Mouse (Mus musculus) heart, embryonic 16.5 days (tissue): ENCODE data around the gene Cdc45. TPM values are rescaled to one million over a fixed set of nuclear protein-coding genes. Genes with fewer than 3 reads are reported as not detected.
"Not testable (repeated sequence)": the region's sequence is repeated elsewhere in the genome, so short reads cannot be mapped to it uniquely, and the experiment has no call there.

Source experiments
- ATAC-seq: fragments of 200-750 bp; cut with Nextera tagmentation; replicated peaks from 2 replicates; pipeline ENCODE4 v1.8.0; 2017; ENCODE audit warnings: moderate number of reproducible peaks; ENCODE audit not compliant: insufficient read depth, low FRiP score; ENCODE audit errors: extremely low read depth
- H3K27ac ChIP-seq: fragments of 300-500 bp; sonication (generic); 2 replicates; pipeline ENCODE4 v1.5.1; 2014; ENCODE audit warnings: mild to moderate bottlenecking, low read length, control low read depth, moderate library complexity
- H3K27me3 ChIP-seq: fragments of 300-500 bp; sonication (generic); 2 replicates; pipeline ENCODE4 v1.6.1; 2014; ENCODE audit warnings: low read length, mixed read lengths; ENCODE audit not compliant: control insufficient read depth, insufficient read depth
- H3K36me3 ChIP-seq: fragments of 300-500 bp; sonication (generic); 2 replicates; pipeline ENCODE4 v1.6.1; 2014; ENCODE audit not compliant: control insufficient read depth, insufficient read depth
- H3K4me1 ChIP-seq: fragments of 300-500 bp; sonication (generic); 2 replicates; pipeline ENCODE4 v1.6.1; 2014; ENCODE audit warnings: low read length, mixed read lengths; ENCODE audit not compliant: control insufficient read depth, insufficient read depth
- H3K4me2 ChIP-seq: fragments of 300-500 bp; sonication (generic); 2 replicates; pipeline ENCODE4 v1.6.1; 2014; ENCODE audit warnings: low read depth, mild to moderate bottlenecking, control low read depth, low read length
- H3K4me3 ChIP-seq: fragments of 300-500 bp; sonication (generic); 2 replicates; pipeline ENCODE4 v1.5.1; 2014; ENCODE audit warnings: mild to moderate bottlenecking, control low read depth, low read length
- H3K9ac ChIP-seq: fragments of 300-500 bp; sonication (generic); 2 replicates; pipeline ENCODE4 v1.6.1; 2014; ENCODE audit warnings: low read length, control low read depth
- H3K9me3 ChIP-seq: fragments of 300-500 bp; sonication (generic); replicated peaks from 2 replicates; pipeline ENCODE4 v1.6.1; 2016; ENCODE audit warnings: low read length; ENCODE audit not compliant: control insufficient read depth
- WGBS: fragments of 180-500 bp; shearing (Covaris S2); extraction: QIAGEN DNeasy Blood & Tissue Kit; methylation state at CpG from one replicate; pipeline ENCODE4 v1.1.7; 2014; 5-methylcytosine and 5-hydroxymethylcytosine counted together
- polyA plus RNA-seq: library from polyadenylated mRNA; unstranded; fragments of >200 nt; fragmentation: Nextera tagmentation; extraction: Ambion mirVana; gene quantifications from 2 replicates; pipeline ENCODE4 v1.2.1, GENCODE M21; 2015

Gene Cdc45
- 37.6 and 39.2 TPM in 2 replicates for polyA plus RNA-seq

GRCm38 (mm10) chr16:18811468-18812384 is at the start of gene Cdc45, which contains the start of gene Ufd1:
TSS of gene Cdc45 (minus strand) at chr16:18811987.
TSS of gene Ufd1 (plus strand) at chr16:18811779.
- peak within 1 kb of the TSS; percentile 68 for H3K4me3 ChIP-seq
- no peaks in the 10 kb centered on the region for H3K9me3 ChIP-seq
- H3K27ac ChIP-seq = peak within 1 kb of the TSS; percentile 75
- peak within 1 kb of the TSS; percentile 95 for H3K4me2 ChIP-seq
- peaks cover 35% of the 10 kb centered on the region for H3K36me3 ChIP-seq
- H3K4me1 ChIP-seq = peaks cover 16% of the 10 kb centered on the region
- H3K27me3 ChIP-seq = no peaks in the 10 kb centered on the region
- peak within 1 kb of the TSS; percentile 83 for H3K9ac ChIP-seq
- WGBS = under 1% methylated on average over 42 of the region's 42 CpGs
- ATAC-seq = peak; percentile 94

- no peak overlapping the region for H3K27ac ChIP-seq
- no peak overlapping the region for H3K4me2 ChIP-seq
- no peak overlapping the region for H3K9ac ChIP-seq
- no peak overlapping the region for H3K4me3 ChIP-seq
- WGBS = 59% methylated on average over 1 of the region's 1 CpGs
- H3K36me3 ChIP-seq = no peaks in the 10 kb centered on the region
- ATAC-seq = no peak
- H3K9me3 ChIP-seq = peaks cover 4% of the 10 kb centered on the region
- no peaks in the 10 kb centered on the region for H3K27me3 ChIP-seq
- no peaks in the 10 kb centered on the region for H3K4me1 ChIP-seq
Observed at GRCm38 (mm10) chr16:18860186-18860585, 48.4 kb upstream of the Cdc45 start.

- Histone ChIP-seq H3K4me1 (no peaks in the 10 kb centered on the region), H3K27me3 (no peaks in the 10 kb centered on the region), H3K4me3 (no peak overlapping the region), H3K4me2 (no peak overlapping the region), H3K9ac (no peak overlapping the region), H3K9me3 (peaks cover 4% of the 10 kb centered on the region), H3K27ac (no peak overlapping the region), H3K36me3 (no peaks in the 10 kb centered on the region)
- no peak for ATAC-seq
Observed at GRCm38 (mm10) chr16:18858551-18858950, 46.8 kb upstream of the Cdc45 start.

GRCm38 (mm10) chr16:18849521-18850190 is 37.9 kb upstream of the Cdc45 start:
- not testable (repeated sequence) for H3K4me3 ChIP-seq, ATAC-seq, H3K36me3 ChIP-seq, H3K9ac ChIP-seq, H3K27me3 ChIP-seq, H3K27ac ChIP-seq, H3K9me3 ChIP-seq, H3K4me2 ChIP-seq, H3K4me1 ChIP-seq
- 93% methylated on average over 15 of the region's 17 CpGs for WGBS

- no peaks in the 10 kb centered on the region for H3K36me3 ChIP-seq
- H3K27me3 ChIP-seq = no peaks in the 10 kb centered on the region
- peaks cover 4% of the 10 kb centered on the region; the same call in 1 of the 2 replicates for H3K9me3 ChIP-seq
- H3K9ac ChIP-seq = no peak overlapping the region
- no peak overlapping the region for H3K27ac ChIP-seq
- 86% methylated on average over 15 of the region's 15 CpGs for WGBS
- ATAC-seq = no peak
- H3K4me2 ChIP-seq = no peak overlapping the region
- no peak overlapping the region for H3K4me3 ChIP-seq
- H3K4me1 ChIP-seq = no peaks in the 10 kb centered on the region
Observed at GRCm38 (mm10) chr16:18846301-18846820, 34.6 kb upstream of the Cdc45 start.

- H3K27me3 ChIP-seq = no peaks in the 10 kb centered on the region
- H3K36me3 ChIP-seq = peaks cover 20% of the 10 kb centered on the region
- H3K27ac ChIP-seq = no peak overlapping the region
- no peaks in the 10 kb centered on the region for H3K9me3 ChIP-seq
- H3K4me1 ChIP-seq = peaks cover 4% of the 10 kb centered on the region; the same call in 1 of the 2 replicates
- WGBS = 87% methylated on average over 4 of the region's 4 CpGs
- no peak overlapping the region for H3K9ac ChIP-seq
- H3K4me3 ChIP-seq = no peak overlapping the region
- no peak for ATAC-seq
- no peak overlapping the region for H3K4me2 ChIP-seq
Observed at GRCm38 (mm10) chr16:18838346-18838745, 26.6 kb upstream of the Cdc45 start.

- Histone ChIP-seq H3K27ac (peak within 1 kb of the TSS; percentile 55; the same call in 1 of the 2 replicates), H3K9ac (peak within 1 kb of the TSS; percentile 97), H3K4me1 (peaks cover 4% of the 10 kb centered on the region; the same call in 1 of the 2 replicates), H3K9me3 (no peaks in the 10 kb centered on the region), H3K27me3 (no peaks in the 10 kb centered on the region), H3K36me3 (peaks cover 25% of the 10 kb centered on the region), H3K4me2 (peak within 1 kb of the TSS; percentile 88), H3K4me3 (peak within 1 kb of the TSS; percentile 95)
- under 1% methylated on average over 46 of the region's 46 CpGs for WGBS
- peak; percentile 96 for ATAC-seq
Observed at GRCm38 (mm10) chr16:18836468-18837208, 24.9 kb upstream of the Cdc45 start, which contains the start of the genes 2510002D24Rik and Gm28539. TSS of gene 2510002D24Rik (plus strand) at chr16:18836578. TSS of gene Gm28539 (plus strand) at chr16:18836584.

GRCm38 (mm10) chr16:18836073-18836467 is 24.3 kb upstream of the Cdc45 start:
- Histone ChIP-seq H3K4me1 (peaks cover 4% of the 10 kb centered on the region; the same call in 1 of the 2 replicates), H3K27ac (no peak overlapping the region), H3K36me3 (peaks cover 27% of the 10 kb centered on the region), H3K4me3 (peak overlapping the region; percentile 95), H3K4me2 (peak overlapping the region; percentile 88), H3K27me3 (no peaks in the 10 kb centered on the region), H3K9ac (peak overlapping the region; percentile 97; the same call in 1 of the 2 replicates), H3K9me3 (no peaks in the 10 kb centered on the region)
- ATAC-seq = no peak
- WGBS = 32% methylated on average over 3 of the region's 3 CpGs
